Mouse (Mus musculus) kidney, adult 2 months (tissue): ENCODE data around the gene Dgkk.

Experiments used
- CTCF ChIP-seq: fragments of 200-500 bp; conservative IDR thresholded peaks from 2 replicates; pipeline ENCODE4 v1.5.1; 2011; ENCODE audit warnings: low read depth, mild to moderate bottlenecking, control low read depth, low read length, moderate library complexity, mixed read lengths; ENCODE audit not compliant: insufficient read depth, insufficient read length
- POLR2A ChIP-seq: fragments of 200-500 bp; IDR thresholded peaks from one replicate; pipeline ENCODE4 v1.6.1; 2011; ENCODE audit warnings: low read depth, low read length, control low read depth

DNA sequence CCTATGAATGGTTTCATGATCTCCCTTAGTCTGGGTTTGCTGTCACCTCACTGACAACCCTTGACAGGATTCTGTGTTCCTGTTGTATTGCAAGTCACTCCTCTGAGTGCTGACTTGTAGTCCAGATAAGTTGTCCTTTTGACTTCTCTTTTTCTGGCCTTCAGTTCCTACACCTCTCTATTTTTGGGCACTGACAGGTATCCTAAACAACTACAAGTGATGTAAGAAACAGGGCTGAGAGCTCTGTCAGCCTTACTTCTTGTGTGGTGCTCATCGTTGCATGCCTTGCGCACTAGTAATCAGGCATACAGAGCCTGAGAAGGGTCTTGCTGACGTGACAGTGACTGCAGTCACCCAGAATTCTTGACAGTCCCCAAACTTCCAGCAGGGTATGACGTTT lies 147.1 kb downstream of the Dgkk start:
- TF ChIP-seq POLR2A (no peak), CTCF (no peak)
